Mouse (Mus musculus) liver, postnatal 0 days (tissue): ENCODE measurements at regions not wholly inside any gene's neighbourhood (a gene's known extent, or its start where the extent isn't known, plus 50 kb on each side); places are given as distances from the start of the nearest gene placed in this dataset.
A peak's percentile ranks its signal among the peaks of the same experiment; 100 is the strongest.

ENCODE experiments used
- ATAC-seq: fragments of 200-750 bp; cut with Nextera tagmentation; 2 replicates; pipeline ENCODE4 v1.8.0; 2017; ENCODE audit warnings: mild to moderate bottlenecking, moderate library complexity
- DNase-seq: peaks from one replicate; pipeline ENCODE4 v3.0.0-alpha.2; 2016
- H3K27ac ChIP-seq: fragments of 300-500 bp; sonication (generic); 2 replicates; pipeline ENCODE4 v1.5.1; 2014; ENCODE audit warnings: antibody characterized with exemption, moderate library complexity, mild to moderate bottlenecking, low read depth
- H3K27me3 ChIP-seq: fragments of 300-500 bp; sonication (generic); 2 replicates; pipeline ENCODE4 v1.6.1; 2014; ENCODE audit warnings: low read length, control low read depth, mixed read lengths; ENCODE audit not compliant: insufficient read depth
- H3K36me3 ChIP-seq: fragments of 300-500 bp; sonication (generic); replicated peaks from 2 replicates; pipeline ENCODE4 v1.6.1; 2014; ENCODE audit warnings: mild to moderate bottlenecking, control low read depth, low read length, moderate library complexity, mixed read lengths; ENCODE audit not compliant: insufficient read depth
- H3K4me1 ChIP-seq: fragments of 300-500 bp; sonication (generic); 2 replicates; pipeline ENCODE4 v1.6.1; 2014; ENCODE audit warnings: antibody characterized with exemption, mild to moderate bottlenecking, control low read depth; ENCODE audit not compliant: insufficient read depth
- H3K4me2 ChIP-seq: fragments of 300-500 bp; sonication (generic); 2 replicates; pipeline ENCODE4 v1.6.1; 2014; ENCODE audit warnings: low read depth, mild to moderate bottlenecking, low read length, moderate library complexity, mixed read lengths
- H3K4me3 ChIP-seq: fragments of 300-500 bp; sonication (generic); 2 replicates; pipeline ENCODE4 v1.5.1; 2014; ENCODE audit warnings: low read depth, low read length
- H3K9ac ChIP-seq: fragments of 300-500 bp; sonication (generic); replicated peaks from 2 replicates; pipeline ENCODE4 v1.6.1; 2014; ENCODE audit warnings: mild to moderate bottlenecking, moderate library complexity
- H3K9me3 ChIP-seq: fragments of 300-500 bp; sonication (generic); 2 replicates; pipeline ENCODE4 v1.6.1; 2016; ENCODE audit warnings: mild to moderate bottlenecking, control low read depth, low read length, mixed read lengths
- CTCF ChIP-seq: sonication (generic); IDR thresholded peaks from 2 replicates; pipeline ENCODE4 v1.5.1; 2016; ENCODE audit warnings: antibody characterized with exemption, low read depth
- EP300 ChIP-seq: IDR thresholded peaks from 2 replicates; pipeline ENCODE4 v1.6.1; 2016; ENCODE audit warnings: antibody characterized with exemption, low read depth, mild to moderate bottlenecking
- WGBS: fragments of 180-500 bp; shearing (Covaris S2); extraction: QIAGEN DNeasy Blood & Tissue Kit; methylation state at CpG from one replicate; pipeline ENCODE4 v1.1.7; 2014; ENCODE audit not compliant: insufficient replicate concordance; 5-methylcytosine and 5-hydroxymethylcytosine counted together

GRCm38 (mm10) chr7:111313921-111314320 is 231.1 kb upstream of the Eif4g2 start:
- TF ChIP-seq EP300 (no peak), CTCF (no peak)
- no peaks in the 10 kb centered on the region for H3K4me1 ChIP-seq
- 80% methylated on average over 4 of the region's 4 CpGs for WGBS
- DNase-seq (no peak), ATAC-seq (no peak)
- 0 out of 2 replicates have a peak, but pooled peaks cover 3% of the 10 kb centered on the region for H3K9me3 ChIP-seq
- no peak overlapping the region for H3K4me3 ChIP-seq
- no peak overlapping the region for H3K27ac ChIP-seq
- H3K9ac ChIP-seq = no peak overlapping the region
- no peaks in the 10 kb centered on the region for H3K27me3 ChIP-seq
- no peaks in the 10 kb centered on the region for H3K36me3 ChIP-seq
- H3K4me2 ChIP-seq = no peak overlapping the region

GRCm38 (mm10) chr7:111305196-111305595 is 222.4 kb upstream of the Eif4g2 start:
- Histone ChIP-seq H3K9ac (no peak overlapping the region), H3K27ac (no peak overlapping the region), H3K4me2 (no peak overlapping the region), H3K9me3 (no peaks in the 10 kb centered on the region; the same call in 1 of the 2 replicates), H3K4me3 (no peak overlapping the region), H3K36me3 (no peaks in the 10 kb centered on the region), H3K27me3 (no peaks in the 10 kb centered on the region), H3K4me1 (no peaks in the 10 kb centered on the region)
- no peak for ATAC-seq
- TF ChIP-seq CTCF (peak; percentile 55), EP300 (no peak)
- no peak for DNase-seq

- Histone ChIP-seq H3K4me3 (no peak overlapping the region), H3K9me3 (no peaks in the 10 kb centered on the region; the same call in 1 of the 2 replicates), H3K9ac (no peak overlapping the region), H3K36me3 (no peaks in the 10 kb centered on the region), H3K27me3 (no peaks in the 10 kb centered on the region), H3K4me1 (no peaks in the 10 kb centered on the region), H3K27ac (no peak overlapping the region), H3K4me2 (no peak overlapping the region)
- ATAC-seq (peak; percentile 23; the same call in 1 of the 2 replicates), DNase-seq (no peak)
- WGBS = 80% methylated on average over 16 of the region's 16 CpGs
- 0 out of 2 replicates have a peak, but pooled peaks have one; percentile 19 for TF ChIP-seq EP300
- no peak for TF ChIP-seq CTCF
Observed at GRCm38 (mm10) chr7:111301791-111302488, 219.1 kb upstream of the Eif4g2 start.

- Histone ChIP-seq H3K4me3 (no peak overlapping the region), H3K9me3 (no peaks in the 10 kb centered on the region), H3K27me3 (no peaks in the 10 kb centered on the region), H3K4me1 (no peaks in the 10 kb centered on the region), H3K36me3 (no peaks in the 10 kb centered on the region), H3K27ac (no peak overlapping the region), H3K4me2 (no peak overlapping the region), H3K9ac (no peak overlapping the region)
- WGBS = 75% methylated on average over 9 of the region's 9 CpGs
- no peak for DNase-seq
- no peak for TF ChIP-seq CTCF
- no peak for TF ChIP-seq EP300
- ATAC-seq = no peak
Observed at GRCm38 (mm10) chr7:111297174-111297902, 214.5 kb upstream of the Eif4g2 start.

- Histone ChIP-seq H3K27me3 (no peaks in the 10 kb centered on the region), H3K9me3 (no peaks in the 10 kb centered on the region), H3K4me2 (no peak overlapping the region), H3K4me3 (no peak overlapping the region), H3K9ac (no peak overlapping the region), H3K27ac (no peak overlapping the region), H3K4me1 (no peaks in the 10 kb centered on the region), H3K36me3 (no peaks in the 10 kb centered on the region)
- no peak for TF ChIP-seq CTCF
- TF ChIP-seq EP300 = no peak
- 66% methylated on average over 13 of the region's 13 CpGs for WGBS
- ATAC-seq (no peak), DNase-seq (no peak)
Observed at GRCm38 (mm10) chr7:111283411-111283955, 200.7 kb upstream of the Eif4g2 start.

- 65% methylated on average over 8 of the region's 8 CpGs for WGBS
- Histone ChIP-seq H3K9ac (no peak overlapping the region), H3K4me1 (no peaks in the 10 kb centered on the region), H3K27me3 (no peaks in the 10 kb centered on the region), H3K27ac (no peak overlapping the region), H3K36me3 (no peaks in the 10 kb centered on the region), H3K4me2 (no peak overlapping the region), H3K4me3 (no peak overlapping the region), H3K9me3 (no peaks in the 10 kb centered on the region)
- DNase-seq = no peak
- ATAC-seq = no peak
- TF ChIP-seq CTCF (no peak), EP300 (no peak)
Observed at GRCm38 (mm10) chr7:111282314-111282713, 199.5 kb upstream of the Eif4g2 start.
